Mouse (Mus musculus) G1E (cell line): ENCODE results near the gene Mapk8ip2.

Source experiments
- CTCF ChIP-seq: IDR thresholded peaks from 2 replicates; pipeline ENCODE4 v1.5.1; 2012; ENCODE audit warnings: low read depth, low read length, inconsistent platforms, mixed read lengths
- GATA1 ChIP-seq: IDR thresholded peaks from 2 replicates; pipeline ENCODE4 v1.6.1; 2012; ENCODE audit warnings: borderline replicate concordance, low read length, inconsistent platforms, mixed read lengths
- GATA2 ChIP-seq: IDR thresholded peaks from 2 replicates; pipeline ENCODE4 v1.6.1; 2012; ENCODE audit warnings: low read depth, low read length, inconsistent platforms, borderline replicate concordance
- POLR2AphosphoS5 ChIP-seq: IDR thresholded peaks from 2 replicates; pipeline ENCODE4 v1.6.1; 2012; ENCODE audit warnings: low read depth, low read length, inconsistent platforms; ENCODE audit not compliant: insufficient replicate concordance
- TAL1 ChIP-seq: conservative IDR thresholded peaks from 2 replicates; pipeline ENCODE4 v1.6.1; 2012; ENCODE audit warnings: low read depth, low read length, inconsistent platforms, mixed read lengths

DNA sequence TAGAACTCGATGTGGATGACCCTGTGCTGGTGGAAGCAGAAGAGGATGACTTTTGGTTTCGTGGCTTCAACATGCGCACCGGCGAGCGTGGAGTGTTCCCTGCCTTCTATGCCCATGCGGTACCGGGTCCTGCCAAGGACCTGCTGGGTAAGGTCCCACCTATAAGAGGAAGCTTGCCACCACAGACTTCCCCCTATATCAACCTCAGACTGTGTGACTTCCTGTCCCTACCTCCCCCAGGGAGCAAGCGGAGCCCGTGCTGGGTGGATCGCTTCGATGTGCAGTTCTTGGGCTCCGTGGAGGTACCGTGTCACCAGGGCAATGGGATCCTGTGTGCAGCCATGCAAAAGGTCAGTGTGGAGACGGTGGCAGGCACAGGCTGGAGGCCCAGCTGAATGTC, 5.2 kb downstream of the Mapk8ip2 start:
- no peak for TF ChIP-seq CTCF
- TF ChIP-seq POLR2AphosphoS5: no peak
- TF ChIP-seq GATA2: no peak
- TF ChIP-seq GATA1: no peak
- no peak for TF ChIP-seq TAL1
